Mouse (Mus musculus): ENCODE results near the gene Msgn1. TPM values are rescaled to one million over a fixed set of nuclear protein-coding genes. Genes with fewer than 3 reads are reported as not detected.

Msgn1 gene
- polyA plus RNA-seq, 1 experiment from 2014 or later = not detected

DNA sequence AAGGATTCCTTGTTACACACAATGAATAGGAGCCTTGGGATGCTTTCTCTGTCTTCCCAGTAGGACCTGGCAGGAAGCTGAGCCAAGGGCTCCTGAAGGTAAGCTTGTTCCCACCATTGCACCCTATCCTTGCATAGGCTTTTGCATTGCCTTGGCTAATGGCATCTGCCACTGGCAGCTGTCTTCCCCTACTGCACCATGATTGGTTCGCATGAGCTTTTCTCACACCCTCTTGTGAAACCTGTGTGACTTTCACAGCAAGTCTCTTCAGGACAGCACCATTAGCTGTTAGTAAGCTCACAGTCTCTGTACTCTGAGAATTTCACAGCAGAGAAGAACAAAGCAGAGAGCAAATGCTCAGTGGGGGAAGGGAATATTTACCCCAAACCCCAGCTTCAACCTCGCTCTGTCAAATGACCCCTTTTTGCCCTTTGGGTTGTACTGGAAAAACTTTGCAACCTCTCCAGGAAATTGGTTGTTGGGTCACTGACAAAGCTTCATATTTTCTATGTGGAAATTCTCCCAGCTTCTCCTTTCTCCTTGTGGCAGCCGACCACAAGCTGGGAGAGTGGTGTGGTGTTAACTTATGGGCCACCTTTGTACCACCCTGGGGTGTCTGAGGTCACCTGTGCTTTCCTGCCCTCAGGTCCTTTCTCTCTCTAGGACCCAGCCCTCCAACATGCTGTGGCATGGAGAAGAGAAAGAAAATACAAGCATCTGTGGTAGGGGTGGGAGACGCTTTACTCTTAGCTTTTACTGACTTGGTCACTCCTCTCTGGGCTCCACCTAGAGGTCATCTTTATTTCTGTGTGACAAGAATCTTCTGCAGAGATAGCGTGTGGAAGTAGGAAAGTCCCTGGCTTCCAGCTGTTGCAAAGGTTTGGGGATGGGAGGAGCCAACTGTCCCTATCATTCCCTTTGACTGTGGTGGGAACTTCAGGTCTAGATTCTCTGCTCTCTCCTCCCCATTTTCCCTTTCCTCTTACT lies 31.1 kb downstream of the Msgn1 start:
- no peaks in the 10 kb centered on the region for H3K9me3 ChIP-seq (ENCODE audit: control insufficient read depth, low read length)
- WGBS = 26% methylated on average over 5 of the region's 5 CpGs
- no peak overlapping the region for H3K4me2 ChIP-seq (ENCODE audit: low read depth, low read length)
- H3K9ac ChIP-seq (ENCODE audit: low read depth, low read length) = no peak overlapping the region
- no peaks in the 10 kb centered on the region for H3K36me3 ChIP-seq (ENCODE audit: control insufficient read depth, insufficient read depth, low read length)
- no peaks in the 10 kb centered on the region; the same call in 1 of the 2 replicates for H3K27me3 ChIP-seq (replicated peaks; ENCODE audit: control insufficient read depth, insufficient read depth, low read length)
- no peaks in the 10 kb centered on the region for H3K4me1 ChIP-seq (ENCODE audit: control insufficient read depth, insufficient read depth, low read length)
- peak; percentile 36; the same call in 1 of the 2 replicates for ATAC-seq
- H3K4me3 ChIP-seq (ENCODE audit: low read length) = no peak overlapping the region; the same call in 1 of the 2 replicates
- H3K27ac ChIP-seq (ENCODE audit: low read length) = no peak overlapping the region

DNA sequence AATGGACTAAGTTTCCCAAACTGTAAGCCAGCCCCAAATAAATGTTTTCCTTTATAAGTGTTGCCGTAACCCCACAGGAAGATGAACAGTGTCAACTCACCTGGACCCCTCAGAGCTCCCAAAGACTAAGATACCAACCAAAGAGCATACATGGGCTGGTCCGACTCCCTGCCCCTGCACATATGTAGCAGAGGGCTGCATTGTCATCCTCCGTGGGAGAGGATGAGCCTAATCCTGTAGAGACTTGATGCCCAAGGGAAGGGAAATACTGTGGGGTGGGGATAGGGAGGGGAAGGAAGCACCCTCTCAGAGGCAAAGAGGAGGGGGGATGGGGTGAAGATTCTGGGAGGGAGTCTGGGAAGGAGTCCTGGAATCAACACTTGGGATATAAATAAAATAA lies 50.1 kb downstream of the Msgn1 start:
- Histone ChIP-seq H3K27me3 (replicated peaks; ENCODE audit: control insufficient read depth, insufficient read depth, low read length) (no peaks in the 10 kb centered on the region), H3K4me1 (ENCODE audit: control insufficient read depth, insufficient read depth, low read length) (no peaks in the 10 kb centered on the region), H3K27ac (ENCODE audit: low read length) (no peak overlapping the region), H3K9me3 (ENCODE audit: control insufficient read depth, low read length) (no peaks in the 10 kb centered on the region), H3K4me2 (ENCODE audit: low read depth, low read length) (no peak overlapping the region), H3K36me3 (ENCODE audit: control insufficient read depth, insufficient read depth, low read length) (no peaks in the 10 kb centered on the region), H3K4me3 (ENCODE audit: low read length) (no peak overlapping the region), H3K9ac (ENCODE audit: low read depth, low read length) (no peak overlapping the region)
- ATAC-seq = no peak
- 94% methylated on average over 3 of the region's 3 CpGs for WGBS

Other genes with a start within 250 kb of the Msgn1 start
- gene Kcns3, start 57.9 kb downstream of the Msgn1 start, polyA plus RNA-seq (2015; fragmentation: Nextera tagmentation; extraction: Ambion mirVana) = 4.8 and 6.1 TPM in 2 replicates
- gene Gen1, start 56.8 kb upstream of the Msgn1 start, polyA plus RNA-seq (2015; fragmentation: Nextera tagmentation; extraction: Ambion mirVana) = 3.6 and 5.1 TPM in 2 replicates
- gene Smc6, start 56.9 kb upstream of the Msgn1 start, polyA plus RNA-seq (2015; fragmentation: Nextera tagmentation; extraction: Ambion mirVana) = 87.9 and 102 TPM in 2 replicates
- gene Vsnl1, start 227.6 kb upstream of the Msgn1 start, polyA plus RNA-seq (2015; fragmentation: Nextera tagmentation; extraction: Ambion mirVana) = 0.50 and 0.61 TPM in 2 replicates
- gene Rad51ap2, start 247.1 kb upstream of the Msgn1 start, polyA plus RNA-seq (2015; fragmentation: Nextera tagmentation; extraction: Ambion mirVana) = 0.06 and 0.13 TPM in 2 replicates

Data from intestine, embryonic 16.5 days (tissue).